Mouse (Mus musculus): ENCODE measurements at regions not wholly inside any gene's neighbourhood (a gene's known extent, or its start where the extent isn't known, plus 50 kb on each side); places are given as distances from the start of the nearest gene placed in this dataset.

- TF ChIP-seq CTCF (IDR thresholded peaks at IDR 0.05; ENCODE audit: low read depth) (no peak), EP300 (optimal IDR thresholded peaks at IDR 0.05) (no peak)
Observed at GRCm38 (mm10) chr9:91167871-91168270, 194.3 kb upstream of the Zic4 start.

Data from stomach, postnatal 0 days (tissue).